Mouse (Mus musculus): ENCODE measurements around the gene Ifit2. TPM values are rescaled to one million over a fixed set of nuclear protein-coding genes. Genes with fewer than 3 reads are reported as not detected.

Ifit2 gene
- polyA plus RNA-seq, 1 experiment from 2014 or later, result 3.3 TPM

GRCm38 (mm10) chr19:34521361-34521760 is 29.1 kb upstream of the Ifit2 start:
- no peaks in the 10 kb centered on the region for H3K9me3 ChIP-seq
- ATAC-seq, result no peak
- no peak overlapping the region for H3K4me3 ChIP-seq (replicated peaks)
- H3K9ac ChIP-seq (replicated peaks), result no peak overlapping the region
- H3K4me1 ChIP-seq (replicated peaks), result peaks cover 5% of the 10 kb centered on the region; the same call in 1 of the 2 replicates
- no peaks in the 10 kb centered on the region for H3K27me3 ChIP-seq
- H3K27ac ChIP-seq, result no peak overlapping the region
- peaks cover 12% of the 10 kb centered on the region for H3K36me3 ChIP-seq
- no peak overlapping the region for H3K4me2 ChIP-seq (replicated peaks)
- WGBS, result 80% methylated on average over 2 of the region's 2 CpGs

GRCm38 (mm10) chr19:34521978-34522377 is 28.5 kb upstream of the Ifit2 start:
- no peak overlapping the region for H3K4me2 ChIP-seq (replicated peaks)
- ATAC-seq, result no peak

GRCm38 (mm10) chr19:34523106-34523725 is 27.3 kb upstream of the Ifit2 start:
- Histone ChIP-seq H3K27me3 (no peaks in the 10 kb centered on the region), H3K4me2 (replicated peaks) (no peak overlapping the region), H3K9ac (replicated peaks) (no peak overlapping the region), H3K4me1 (replicated peaks) (peaks cover 10% of the 10 kb centered on the region; the same call in 1 of the 2 replicates), H3K4me3 (replicated peaks) (no peak overlapping the region), H3K36me3 (peaks cover 10% of the 10 kb centered on the region), H3K27ac (no peak overlapping the region), H3K9me3 (no peaks in the 10 kb centered on the region)
- WGBS, result 88% methylated on average over 12 of the region's 12 CpGs
- ATAC-seq, result no peak

More at GRCm38 (mm10) chr19:34521978-34522377, 28.5 kb upstream of the Ifit2 start:
- no peaks in the 10 kb centered on the region for H3K9me3 ChIP-seq
- peaks cover 12% of the 10 kb centered on the region for H3K36me3 ChIP-seq
- no peak overlapping the region for H3K27ac ChIP-seq
- H3K4me3 ChIP-seq (replicated peaks), result no peak overlapping the region
- H3K9ac ChIP-seq (replicated peaks), result no peak overlapping the region
- 91% methylated on average over 1 of the region's 1 CpGs for WGBS
- no peaks in the 10 kb centered on the region for H3K27me3 ChIP-seq
- peaks cover 10% of the 10 kb centered on the region; the same call in 1 of the 2 replicates for H3K4me1 ChIP-seq (replicated peaks)

- WGBS, result 79% methylated on average over 9 of the region's 9 CpGs
- ATAC-seq, result no peak
- no peak overlapping the region for H3K27ac ChIP-seq
- peaks cover 10% of the 10 kb centered on the region; the same call in 1 of the 2 replicates for H3K4me1 ChIP-seq (replicated peaks)
- no peak overlapping the region for H3K4me2 ChIP-seq (replicated peaks)
- no peaks in the 10 kb centered on the region for H3K27me3 ChIP-seq
- H3K4me3 ChIP-seq (replicated peaks), result no peak overlapping the region
- H3K36me3 ChIP-seq, result peaks cover 3% of the 10 kb centered on the region; the same call in 1 of the 2 replicates
- H3K9me3 ChIP-seq, result no peaks in the 10 kb centered on the region
- no peak overlapping the region for H3K9ac ChIP-seq (replicated peaks)
Observed at GRCm38 (mm10) chr19:34524646-34525045, 25.8 kb upstream of the Ifit2 start.

GRCm38 (mm10) chr19:34526321-34526923 is 24.1 kb upstream of the Ifit2 start:
- Histone ChIP-seq H3K27ac (no peak overlapping the region), H3K9me3 (no peaks in the 10 kb centered on the region), H3K4me2 (replicated peaks) (peak overlapping the region; percentile 82), H3K27me3 (no peaks in the 10 kb centered on the region), H3K36me3 (peaks cover 3% of the 10 kb centered on the region; the same call in 1 of the 2 replicates), H3K4me3 (replicated peaks) (peak overlapping the region; percentile 72), H3K4me1 (replicated peaks) (peaks cover 10% of the 10 kb centered on the region; the same call in 1 of the 2 replicates), H3K9ac (replicated peaks) (peak overlapping the region; percentile 80)
- no peak; the same call in 1 of the 2 replicates for ATAC-seq
- WGBS, result 45% methylated on average over 11 of the region's 11 CpGs

- peak; percentile 100 for ATAC-seq
- Histone ChIP-seq H3K27ac (no peak within 1 kb of the TSS), H3K9me3 (no peaks in the 10 kb centered on the region), H3K4me3 (replicated peaks) (peak within 1 kb of the TSS; percentile 72), H3K36me3 (no peaks in the 10 kb centered on the region), H3K4me1 (replicated peaks) (peaks cover 10% of the 10 kb centered on the region; the same call in 1 of the 2 replicates), H3K9ac (replicated peaks) (peak within 1 kb of the TSS; percentile 80), H3K4me2 (replicated peaks) (peak within 1 kb of the TSS; percentile 82), H3K27me3 (no peaks in the 10 kb centered on the region)
- whole genome bisulfite sequencing, result under 1% methylated on average over 29 of the region's 29 CpGs
Observed at GRCm38 (mm10) chr19:34526941-34527682, 23.4 kb upstream of the Ifit2 start, which contains the start of gene Lipa. Gene Lipa (minus strand): TSS chr19:34527474.

GRCm38 (mm10) chr19:34532061-34532751 is 18.3 kb upstream of the Ifit2 start:
- Histone ChIP-seq H3K9me3 (no peaks in the 10 kb centered on the region), H3K9ac (replicated peaks) (no peak overlapping the region), H3K4me2 (replicated peaks) (no peak overlapping the region), H3K27me3 (no peaks in the 10 kb centered on the region), H3K4me3 (replicated peaks) (no peak overlapping the region), H3K4me1 (replicated peaks) (no peaks in the 10 kb centered on the region), H3K27ac (no peak overlapping the region), H3K36me3 (no peaks in the 10 kb centered on the region)
- WGBS, result 93% methylated on average over 4 of the region's 4 CpGs
- no peak for ATAC-seq

- Histone ChIP-seq H3K27me3 (no peaks in the 10 kb centered on the region), H3K4me1 (replicated peaks) (no peaks in the 10 kb centered on the region; the same call in 1 of the 2 replicates), H3K4me2 (replicated peaks) (no peak overlapping the region), H3K27ac (no peak overlapping the region), H3K9ac (replicated peaks) (no peak overlapping the region), H3K36me3 (no peaks in the 10 kb centered on the region), H3K9me3 (no peaks in the 10 kb centered on the region), H3K4me3 (replicated peaks) (no peak overlapping the region)
- ATAC-seq, result no peak
- 90% methylated on average over 1 of the region's 1 CpGs for WGBS
Observed at GRCm38 (mm10) chr19:34539422-34539821, 11.1 kb upstream of the Ifit2 start.

GRCm38 (mm10) chr19:34546211-34546610 is 4.3 kb upstream of the Ifit2 start:
- Histone ChIP-seq H3K9ac (replicated peaks) (no peak overlapping the region), H3K27me3 (no peaks in the 10 kb centered on the region), H3K4me1 (replicated peaks) (no peaks in the 10 kb centered on the region; the same call in 1 of the 2 replicates), H3K9me3 (no peaks in the 10 kb centered on the region), H3K4me2 (replicated peaks) (no peak overlapping the region), H3K36me3 (no peaks in the 10 kb centered on the region), H3K27ac (no peak overlapping the region), H3K4me3 (replicated peaks) (no peak overlapping the region)
- WGBS, result 88% methylated on average over 4 of the region's 4 CpGs
- ATAC-seq, result no peak

- ATAC-seq, result no peak
- WGBS, result 28% methylated on average over 7 of the region's 7 CpGs
- Histone ChIP-seq H3K9me3 (no peaks in the 10 kb centered on the region), H3K4me1 (replicated peaks) (no peaks in the 10 kb centered on the region; the same call in 1 of the 2 replicates), H3K4me3 (replicated peaks) (no peak overlapping the region), H3K4me2 (replicated peaks) (no peak overlapping the region), H3K9ac (replicated peaks) (no peak overlapping the region), H3K27ac (no peak overlapping the region), H3K27me3 (no peaks in the 10 kb centered on the region), H3K36me3 (no peaks in the 10 kb centered on the region)
Observed at GRCm38 (mm10) chr19:34547976-34548375, 2.5 kb upstream of the Ifit2 start.

GRCm38 (mm10) chr19:34550205-34550533 is 325 bp upstream of the Ifit2 start:
- Histone ChIP-seq H3K4me2 (replicated peaks) (peak overlapping the region; percentile 65), H3K9ac (replicated peaks) (peak overlapping the region; percentile 49), H3K4me3 (replicated peaks) (peak overlapping the region; percentile 51), H3K4me1 (replicated peaks) (no peaks in the 10 kb centered on the region; the same call in 1 of the 2 replicates), H3K27ac (peak overlapping the region; percentile 26; the same call in 1 of the 2 replicates), H3K9me3 (no peaks in the 10 kb centered on the region), H3K36me3 (no peaks in the 10 kb centered on the region), H3K27me3 (no peaks in the 10 kb centered on the region)
- WGBS, result 29% methylated on average over 4 of the region's 4 CpGs
- peak; percentile 46 for ATAC-seq

Data from midbrain, embryonic 13.5 days (tissue).